Mouse (Mus musculus) heart, embryonic 13.5 days (tissue): ENCODE data around the gene Nav2. TPM values are rescaled to one million over a fixed set of nuclear protein-coding genes. Genes with fewer than 3 reads are reported as not detected.

Experiments
- ATAC-seq: fragments of 200-750 bp; cut with Nextera tagmentation; 2 replicates; pipeline ENCODE4 v1.8.0; 2017; ENCODE audit warnings: moderate TSS enrichment; ENCODE audit not compliant: insufficient number of reproducible peaks, low FRiP score, low TSS enrichment; ENCODE audit errors: extremely low read depth
- H3K27ac ChIP-seq: fragments of 300-500 bp; sonication (generic); replicated peaks from 2 replicates; pipeline ENCODE4 v1.5.1; 2015; ENCODE audit warnings: moderate library complexity, mild to moderate bottlenecking, inconsistent platforms
- H3K27me3 ChIP-seq: fragments of 300-500 bp; sonication (generic); replicated peaks from 2 replicates; pipeline ENCODE4 v1.6.1; 2015; ENCODE audit warnings: mild to moderate bottlenecking, inconsistent platforms
- H3K36me3 ChIP-seq: fragments of 300-500 bp; sonication (generic); 2 replicates; pipeline ENCODE4 v1.6.1; 2015; ENCODE audit warnings: mild to moderate bottlenecking, inconsistent platforms
- H3K4me1 ChIP-seq: fragments of 300-500 bp; sonication (generic); 2 replicates; pipeline ENCODE4 v1.6.1; 2015; ENCODE audit warnings: inconsistent platforms
- H3K4me2 ChIP-seq: fragments of 300-500 bp; sonication (generic); 2 replicates; pipeline ENCODE4 v1.6.1; 2015; ENCODE audit warnings: inconsistent platforms, mild to moderate bottlenecking, moderate library complexity
- H3K4me3 ChIP-seq: fragments of 300-500 bp; sonication (generic); 2 replicates; pipeline ENCODE4 v1.5.1; 2015; ENCODE audit warnings: moderate library complexity, mild to moderate bottlenecking, inconsistent platforms
- H3K9ac ChIP-seq: fragments of 300-500 bp; sonication (generic); 2 replicates; pipeline ENCODE4 v1.6.1; 2015; ENCODE audit warnings: inconsistent platforms, mild to moderate bottlenecking, moderate library complexity
- H3K9me3 ChIP-seq: fragments of 300-500 bp; sonication (generic); 2 replicates; pipeline ENCODE4 v1.6.1; 2016; ENCODE audit warnings: inconsistent platforms
- WGBS: fragments of 180-500 bp; shearing (Covaris S2); methylation state at CpG from one replicate; pipeline ENCODE4 v1.1.7; 2015; ENCODE audit warnings: mixed read lengths; 5-methylcytosine and 5-hydroxymethylcytosine counted together
- polyA plus RNA-seq: library from polyadenylated mRNA; unstranded; fragments of >200 nt; fragmentation: Nextera tagmentation; extraction: Ambion mirVana; gene quantifications from 2 replicates; pipeline ENCODE4 v1.2.1, GENCODE M21; 2015

Nav2 gene
- polyA plus RNA-seq, 1 experiment from 2014 or later = 25.3 TPM

- Histone ChIP-seq H3K4me2 (no peak overlapping the region), H3K9me3 (no peaks in the 10 kb centered on the region), H3K27me3 (0 out of 2 replicates have a peak, but pooled peaks cover 5% of the 10 kb centered on the region), H3K4me3 (no peak overlapping the region), H3K4me1 (peaks cover 14% of the 10 kb centered on the region), H3K9ac (no peak overlapping the region), H3K36me3 (no peaks in the 10 kb centered on the region), H3K27ac (no peak overlapping the region)
- WGBS = 25% methylated on average over 6 of the region's 6 CpGs
- ATAC-seq = no peak
These were observed 290.9 kb downstream of the Nav2 start for GRCm38 (mm10) chr7:49199366-49199765.

DNA sequence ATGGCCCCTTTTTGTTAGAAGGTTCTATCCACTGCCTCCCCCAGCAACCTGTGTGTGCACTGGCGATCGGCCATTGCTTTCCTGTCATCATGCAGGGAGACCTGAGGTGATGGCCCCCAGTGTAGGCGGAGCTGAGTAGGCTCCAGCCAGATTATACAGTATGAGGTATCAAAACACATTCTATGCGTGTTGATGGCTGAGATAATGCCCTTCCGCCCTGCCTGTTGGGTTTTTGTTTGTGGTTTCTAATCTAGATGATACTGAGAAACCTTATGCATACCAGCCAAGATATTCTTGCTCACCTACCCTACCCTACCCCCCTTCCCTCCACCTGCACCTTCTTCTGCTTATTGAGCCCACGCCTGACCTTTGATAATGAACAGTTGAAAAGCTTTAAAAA is 291.8 kb downstream of the Nav2 start:
- Histone ChIP-seq H3K4me1 (peaks cover 14% of the 10 kb centered on the region), H3K27me3 (0 out of 2 replicates have a peak, but pooled peaks cover 5% of the 10 kb centered on the region), H3K27ac (no peak overlapping the region), H3K36me3 (no peaks in the 10 kb centered on the region), H3K4me2 (no peak overlapping the region), H3K9me3 (no peaks in the 10 kb centered on the region), H3K9ac (no peak overlapping the region), H3K4me3 (no peak overlapping the region)
- no peak for ATAC-seq
- 68% methylated on average over 6 of the region's 6 CpGs for WGBS

DNA sequence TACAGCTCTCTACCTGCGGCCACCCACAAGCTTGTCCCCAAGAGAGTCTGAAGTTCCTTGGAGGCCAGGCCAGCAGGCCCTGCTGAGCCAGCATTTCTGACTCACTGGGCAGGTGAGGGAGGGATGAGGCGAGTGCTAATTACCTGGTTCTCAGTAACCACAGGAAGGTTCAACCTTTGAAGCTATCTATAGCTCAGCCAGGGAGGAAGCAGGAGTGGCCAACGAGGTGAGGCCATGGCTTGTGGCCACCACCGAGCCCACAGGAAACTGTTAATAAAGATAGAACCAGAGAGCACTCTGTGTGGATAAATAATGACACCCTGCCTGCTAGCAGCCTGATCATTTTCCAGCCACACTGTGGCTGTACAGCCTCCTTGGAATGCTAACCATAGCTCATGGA is 294.5 kb downstream of the Nav2 start:
- H3K9ac ChIP-seq = 0 out of 2 replicates have a peak overlapping the region, but pooled peaks have one; percentile 5

DNA sequence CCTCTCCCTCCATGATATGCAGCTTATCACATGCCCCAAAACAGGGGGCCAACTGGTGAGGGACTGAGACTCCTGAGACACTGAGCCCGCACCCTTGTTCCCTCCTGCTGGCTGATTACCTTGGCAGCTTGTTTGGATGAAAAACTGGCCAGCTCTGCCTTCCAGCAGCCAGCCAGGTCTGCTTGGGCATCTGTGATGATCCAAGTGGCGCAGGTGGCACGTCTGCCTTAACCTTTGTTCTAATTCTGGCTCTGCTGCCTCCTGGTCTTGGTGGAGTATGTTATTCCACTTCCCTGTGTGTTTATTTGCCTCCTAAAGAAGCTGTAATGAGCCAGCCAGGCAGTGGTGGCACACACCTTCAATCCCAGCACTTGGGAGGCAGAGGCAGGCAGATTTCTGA is 296.3 kb downstream of the Nav2 start:
- Histone ChIP-seq H3K4me3 (no peak overlapping the region), H3K4me2 (no peak overlapping the region), H3K27me3 (no peaks in the 10 kb centered on the region), H3K27ac (no peak overlapping the region), H3K36me3 (no peaks in the 10 kb centered on the region), H3K9me3 (no peaks in the 10 kb centered on the region), H3K9ac (no peak overlapping the region), H3K4me1 (peaks cover 22% of the 10 kb centered on the region)
- 85% methylated on average over 3 of the region's 3 CpGs for WGBS
- ATAC-seq = no peak

More for the DNA sequence above, 294.5 kb downstream of the Nav2 start:
- no peak for ATAC-seq
- H3K27ac ChIP-seq = no peak overlapping the region
- H3K36me3 ChIP-seq = no peaks in the 10 kb centered on the region
- H3K4me3 ChIP-seq = no peak overlapping the region
- 47% methylated on average over 4 of the region's 4 CpGs for WGBS
- peaks cover 22% of the 10 kb centered on the region for H3K4me1 ChIP-seq
- no peaks in the 10 kb centered on the region for H3K9me3 ChIP-seq
- 0 out of 2 replicates have a peak, but pooled peaks cover 5% of the 10 kb centered on the region for H3K27me3 ChIP-seq
- H3K4me2 ChIP-seq = no peak overlapping the region

- H3K27ac ChIP-seq = no peak overlapping the region
- peaks cover 25% of the 10 kb centered on the region for H3K4me1 ChIP-seq
- no peaks in the 10 kb centered on the region for H3K36me3 ChIP-seq
- no peak for ATAC-seq
- no peaks in the 10 kb centered on the region for H3K27me3 ChIP-seq
- no peak overlapping the region for H3K9ac ChIP-seq
- WGBS = 85% methylated on average over 1 of the region's 1 CpGs
- H3K4me2 ChIP-seq = no peak overlapping the region
- H3K9me3 ChIP-seq = no peaks in the 10 kb centered on the region
- H3K4me3 ChIP-seq = no peak overlapping the region
These were observed 297.0 kb downstream of the Nav2 start for GRCm38 (mm10) chr7:49205551-49205950.

GRCm38 (mm10) chr7:49206775-49207676 is 298.5 kb downstream of the Nav2 start:
- H3K27ac ChIP-seq = peak overlapping the region; percentile 53
- no peaks in the 10 kb centered on the region for H3K36me3 ChIP-seq
- ATAC-seq = no peak

DNA sequence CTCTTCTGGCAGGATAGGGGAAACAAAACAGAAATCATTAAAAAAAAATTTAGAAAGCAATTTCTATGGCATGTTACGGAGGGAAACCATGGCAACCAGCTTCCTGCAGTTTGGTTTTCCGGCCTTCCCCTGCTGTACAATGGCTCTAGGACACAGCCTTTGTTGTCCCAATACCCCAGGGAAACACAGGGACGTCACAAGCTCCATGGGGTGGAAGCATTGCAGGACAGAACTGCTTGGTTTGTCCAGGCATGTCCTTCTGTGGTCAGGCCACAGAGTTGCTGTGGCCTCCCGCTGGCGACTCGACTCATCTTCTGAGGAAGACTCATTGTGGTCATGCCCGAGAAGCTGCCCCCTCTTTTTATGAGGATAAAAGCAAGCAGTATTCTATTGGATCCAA is 301.0 kb downstream of the Nav2 start:
- Histone ChIP-seq H3K4me2 (no peak overlapping the region), H3K4me1 (peaks cover 21% of the 10 kb centered on the region), H3K9ac (no peak overlapping the region), H3K36me3 (no peaks in the 10 kb centered on the region), H3K27me3 (no peaks in the 10 kb centered on the region), H3K27ac (no peak overlapping the region), H3K4me3 (no peak overlapping the region), H3K9me3 (no peaks in the 10 kb centered on the region)
- whole genome bisulfite sequencing = 71% methylated on average over 7 of the region's 7 CpGs
- ATAC-seq = no peak

More at GRCm38 (mm10) chr7:49206775-49207676, 298.5 kb downstream of the Nav2 start:
- no peak overlapping the region for H3K9ac ChIP-seq
- no peaks in the 10 kb centered on the region for H3K27me3 ChIP-seq
- no peak overlapping the region for H3K4me2 ChIP-seq
- H3K9me3 ChIP-seq = no peaks in the 10 kb centered on the region
- 47% methylated on average over 5 of the region's 5 CpGs for WGBS
- no peak overlapping the region for H3K4me3 ChIP-seq
- peaks cover 25% of the 10 kb centered on the region for H3K4me1 ChIP-seq

GRCm38 (mm10) chr7:49210721-49211120 is 302.2 kb downstream of the Nav2 start:
- no peak overlapping the region for H3K27ac ChIP-seq
- 81% methylated on average over 8 of the region's 8 CpGs for WGBS
- no peak overlapping the region for H3K4me3 ChIP-seq
- H3K9ac ChIP-seq = no peak overlapping the region
- no peaks in the 10 kb centered on the region for H3K27me3 ChIP-seq
- no peak overlapping the region for H3K4me2 ChIP-seq
- no peaks in the 10 kb centered on the region for H3K36me3 ChIP-seq
- no peaks in the 10 kb centered on the region for H3K9me3 ChIP-seq
- ATAC-seq = no peak
- peaks cover 21% of the 10 kb centered on the region for H3K4me1 ChIP-seq

GRCm38 (mm10) chr7:49213011-49213410 is 304.5 kb downstream of the Nav2 start:
- Histone ChIP-seq H3K9ac (no peak overlapping the region), H3K36me3 (no peaks in the 10 kb centered on the region), H3K4me3 (no peak overlapping the region), H3K27me3 (0 out of 2 replicates have a peak, but pooled peaks cover 7% of the 10 kb centered on the region), H3K4me2 (no peak overlapping the region), H3K4me1 (peaks cover 8% of the 10 kb centered on the region; the same call in 1 of the 2 replicates), H3K27ac (peak overlapping the region; percentile 58; the same call in 1 of the 2 replicates), H3K9me3 (no peaks in the 10 kb centered on the region)
- no peak for ATAC-seq
- WGBS = 69% methylated on average over 4 of the region's 4 CpGs

DNA sequence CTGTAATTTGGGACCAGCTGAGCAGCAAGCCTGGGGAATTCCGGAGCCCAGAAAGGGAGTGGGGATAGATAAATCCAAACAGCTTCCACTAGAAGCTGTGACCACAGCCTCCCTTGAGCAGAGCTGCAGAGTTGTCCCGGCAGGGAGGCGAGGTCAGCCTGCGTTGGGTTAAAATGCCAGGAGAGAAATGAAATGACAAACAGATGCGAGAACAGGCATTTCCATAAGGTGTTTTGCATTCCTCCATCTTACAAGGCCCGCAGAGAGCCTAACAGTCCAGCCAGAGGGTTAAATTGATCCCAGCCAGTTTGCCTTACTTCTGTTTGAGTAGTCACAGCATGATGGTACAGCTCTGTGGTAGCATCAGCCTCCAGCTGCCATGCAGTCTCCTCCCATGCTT is 309.3 kb downstream of the Nav2 start:
- Histone ChIP-seq H3K36me3 (no peaks in the 10 kb centered on the region), H3K27me3 (peaks cover 16% of the 10 kb centered on the region; the same call in 1 of the 2 replicates), H3K4me2 (no peak overlapping the region), H3K9ac (no peak overlapping the region), H3K4me3 (no peak overlapping the region), H3K27ac (no peak overlapping the region), H3K9me3 (0 out of 2 replicates have a peak, but pooled peaks cover 7% of the 10 kb centered on the region), H3K4me1 (peaks cover 3% of the 10 kb centered on the region; the same call in 1 of the 2 replicates)
- WGBS = 64% methylated on average over 6 of the region's 6 CpGs
- ATAC-seq = no peak

DNA sequence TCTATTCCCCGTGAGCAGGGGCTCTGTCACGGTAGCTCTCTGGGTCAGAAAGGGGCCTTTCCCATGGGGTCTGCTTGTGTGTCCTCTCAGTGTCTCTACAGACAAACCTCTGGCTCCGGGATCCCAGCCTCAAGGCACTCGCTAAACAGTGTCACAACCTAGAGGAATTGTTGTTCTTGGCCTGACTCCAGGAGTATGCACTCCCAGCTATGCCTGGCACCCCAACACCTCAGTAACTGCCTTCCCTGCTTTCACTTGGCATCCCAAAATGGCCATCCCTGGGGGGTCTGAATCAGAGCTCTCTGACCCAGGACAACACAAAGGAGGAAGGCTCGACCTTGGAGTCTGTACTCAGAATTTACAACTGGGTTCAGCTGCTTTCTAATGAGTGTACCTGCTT is 317.2 kb downstream of the Nav2 start:
- peaks cover 21% of the 10 kb centered on the region for H3K4me1 ChIP-seq
- ATAC-seq = no peak
- H3K9ac ChIP-seq = no peak overlapping the region
- 0 out of 2 replicates have a peak, but pooled peaks cover 7% of the 10 kb centered on the region for H3K9me3 ChIP-seq
- WGBS = 62% methylated on average over 5 of the region's 5 CpGs
- no peak overlapping the region for H3K4me2 ChIP-seq
- H3K36me3 ChIP-seq = no peaks in the 10 kb centered on the region
- H3K27me3 ChIP-seq = peaks cover 8% of the 10 kb centered on the region; the same call in 1 of the 2 replicates
- no peak overlapping the region for H3K4me3 ChIP-seq
- H3K27ac ChIP-seq = no peak overlapping the region
